Mouse (Mus musculus): ENCODE results near the gene Pdcd11. TPM values are rescaled to one million over a fixed set of nuclear protein-coding genes. Genes with fewer than 3 reads are reported as not detected.

The Pdcd11 gene
- polyA plus RNA-seq, 1 experiment from 2014 or later, result 3.5 TPM

- Histone ChIP-seq H3K9me3 (replicated peaks) (no peaks in the 10 kb centered on the region), H3K4me1 (replicated peaks) (no peaks in the 10 kb centered on the region), H3K9ac (no peak overlapping the region), H3K27ac (replicated peaks) (no peak overlapping the region), H3K4me3 (replicated peaks) (no peak overlapping the region), H3K36me3 (replicated peaks) (no peaks in the 10 kb centered on the region), H3K4me2 (no peak overlapping the region), H3K27me3 (peaks cover 26% of the 10 kb centered on the region)
- 36% methylated on average over 4 of the region's 4 CpGs for WGBS (ENCODE audit: insufficient replicate concordance)
- ATAC-seq (ENCODE audit: insufficient read depth), result no peak
These were observed 59.3 kb downstream of the Pdcd11 start for GRCm38 (mm10) chr19:47149854-47150253.

DNA sequence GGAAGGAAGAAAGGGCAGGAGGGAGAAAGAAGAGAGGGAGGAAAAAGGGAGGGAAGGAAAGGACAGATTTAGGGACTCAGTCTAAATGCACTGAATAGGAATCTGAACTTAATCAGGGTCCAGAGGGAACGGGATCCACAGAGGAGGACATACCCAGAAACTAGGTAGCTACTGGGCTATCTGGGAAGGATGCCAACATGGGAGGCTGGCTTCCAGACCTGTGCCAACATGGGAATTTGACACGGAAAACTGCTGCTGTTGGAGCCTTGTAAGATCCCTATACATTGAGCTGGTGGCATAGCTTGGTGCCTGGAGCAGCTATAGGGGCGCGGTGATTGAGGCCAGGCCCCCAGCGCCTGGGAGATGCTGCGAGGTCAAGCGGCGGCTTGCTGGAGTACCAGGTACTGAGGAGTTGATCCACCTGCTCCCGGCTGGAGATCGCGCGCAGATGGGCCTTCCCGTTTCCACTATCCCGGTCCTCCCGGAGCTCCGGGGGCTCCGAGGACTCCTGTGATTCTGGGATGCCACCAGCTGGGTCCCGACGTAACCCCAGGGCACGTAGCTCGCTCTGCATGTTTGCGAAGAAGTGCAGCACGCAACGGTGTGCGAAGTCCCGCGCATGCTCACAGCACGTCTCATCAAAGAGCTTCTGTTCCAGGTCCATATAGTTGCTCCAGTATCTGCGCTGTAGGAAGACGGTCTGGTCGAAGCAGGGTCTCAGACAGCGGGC, 60.9 kb downstream of the Pdcd11 start:
- no peaks in the 10 kb centered on the region for H3K36me3 ChIP-seq (replicated peaks)
- no peaks in the 10 kb centered on the region for H3K4me1 ChIP-seq (replicated peaks)
- 0 out of 2 replicates have a peak overlapping the region, but pooled peaks have one; percentile 13 for H3K4me2 ChIP-seq

GRCm38 (mm10) chr19:47152062-47152369, 61.4 kb downstream of the Pdcd11 start:
- Histone ChIP-seq H3K9ac (no peak overlapping the region), H3K4me3 (replicated peaks) (no peak overlapping the region), H3K4me1 (replicated peaks) (no peaks in the 10 kb centered on the region), H3K27ac (replicated peaks) (no peak overlapping the region), H3K9me3 (replicated peaks) (no peaks in the 10 kb centered on the region), H3K4me2 (no peak overlapping the region), H3K27me3 (peaks cover 26% of the 10 kb centered on the region), H3K36me3 (replicated peaks) (no peaks in the 10 kb centered on the region)
- no peak for ATAC-seq (ENCODE audit: insufficient read depth)
- WGBS (ENCODE audit: insufficient replicate concordance), result 54% methylated on average over 12 of the region's 12 CpGs

More for the DNA sequence above, 60.9 kb downstream of the Pdcd11 start:
- no peak for ATAC-seq (ENCODE audit: insufficient read depth)
- Histone ChIP-seq H3K9ac (no peak overlapping the region), H3K4me3 (replicated peaks) (no peak overlapping the region), H3K9me3 (replicated peaks) (no peaks in the 10 kb centered on the region), H3K27me3 (peaks cover 26% of the 10 kb centered on the region), H3K27ac (replicated peaks) (no peak overlapping the region)
- WGBS (ENCODE audit: insufficient replicate concordance), result 30% methylated on average over 32 of the region's 32 CpGs

DNA sequence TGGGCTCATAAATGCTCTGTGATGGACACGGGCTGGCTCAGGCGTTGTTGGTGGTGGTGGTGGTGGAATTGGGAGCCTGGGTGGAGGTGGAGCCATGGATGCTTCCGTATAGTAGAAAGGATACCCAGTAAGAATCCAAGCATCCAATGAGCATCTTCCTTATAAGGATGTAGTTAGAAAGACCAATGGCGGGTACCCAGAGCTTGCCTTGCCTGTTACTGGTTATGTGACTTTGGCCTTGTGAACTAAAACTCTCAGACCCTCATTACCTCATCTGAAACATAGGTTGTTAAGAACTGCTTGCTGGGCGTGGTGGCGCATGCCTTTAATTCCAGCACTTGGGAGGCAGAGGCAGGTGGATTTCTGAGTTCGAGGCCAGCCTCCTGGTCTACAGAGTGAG, 63.2 kb downstream of the Pdcd11 start:
- Histone ChIP-seq H3K27me3 (peaks cover 20% of the 10 kb centered on the region), H3K9ac (no peak overlapping the region), H3K4me3 (replicated peaks) (no peak overlapping the region), H3K9me3 (replicated peaks) (no peaks in the 10 kb centered on the region), H3K4me2 (no peak overlapping the region), H3K4me1 (replicated peaks) (no peaks in the 10 kb centered on the region), H3K36me3 (replicated peaks) (no peaks in the 10 kb centered on the region), H3K27ac (replicated peaks) (no peak overlapping the region)
- 67% methylated on average over 7 of the region's 7 CpGs for WGBS (ENCODE audit: insufficient replicate concordance)
- no peak for ATAC-seq (ENCODE audit: insufficient read depth)

DNA sequence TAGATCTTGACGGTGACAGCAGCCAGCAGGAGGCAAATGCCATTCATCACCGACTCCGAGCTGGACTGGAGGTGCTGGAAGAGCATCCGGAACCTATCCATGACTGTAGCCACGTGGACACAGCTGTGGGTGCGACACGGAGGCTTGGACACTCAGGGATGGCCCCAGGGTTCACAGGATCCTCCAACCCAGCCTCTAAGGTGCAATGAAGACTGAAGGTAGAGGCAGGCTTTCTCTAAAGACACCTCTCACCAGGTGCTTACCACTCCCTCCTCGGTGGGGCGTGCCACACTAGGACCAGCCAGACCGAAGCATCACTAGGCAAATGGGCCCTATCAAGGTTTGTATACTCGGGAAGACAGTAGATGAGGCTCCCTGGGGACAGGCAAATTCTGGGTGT, 67.1 kb downstream of the Pdcd11 start, which contains the start of gene Calhm3:
TSS of gene Calhm3 (minus strand) at position 101 of the 400 bp plus-strand sequence.
- no peaks in the 10 kb centered on the region for H3K9me3 ChIP-seq (replicated peaks)
- no peak for ATAC-seq (ENCODE audit: insufficient read depth)
- no peak within 1 kb of the TSS for H3K4me3 ChIP-seq (replicated peaks)
- H3K36me3 ChIP-seq (replicated peaks), result no peaks in the 10 kb centered on the region
- H3K27ac ChIP-seq (replicated peaks), result no peak within 1 kb of the TSS
- WGBS (ENCODE audit: insufficient replicate concordance), result 57% methylated on average over 11 of the region's 11 CpGs
- no peak within 1 kb of the TSS for H3K9ac ChIP-seq
- H3K27me3 ChIP-seq, result no peaks in the 10 kb centered on the region
- H3K4me1 ChIP-seq (replicated peaks), result no peaks in the 10 kb centered on the region
- no peak within 1 kb of the TSS for H3K4me2 ChIP-seq

DNA sequence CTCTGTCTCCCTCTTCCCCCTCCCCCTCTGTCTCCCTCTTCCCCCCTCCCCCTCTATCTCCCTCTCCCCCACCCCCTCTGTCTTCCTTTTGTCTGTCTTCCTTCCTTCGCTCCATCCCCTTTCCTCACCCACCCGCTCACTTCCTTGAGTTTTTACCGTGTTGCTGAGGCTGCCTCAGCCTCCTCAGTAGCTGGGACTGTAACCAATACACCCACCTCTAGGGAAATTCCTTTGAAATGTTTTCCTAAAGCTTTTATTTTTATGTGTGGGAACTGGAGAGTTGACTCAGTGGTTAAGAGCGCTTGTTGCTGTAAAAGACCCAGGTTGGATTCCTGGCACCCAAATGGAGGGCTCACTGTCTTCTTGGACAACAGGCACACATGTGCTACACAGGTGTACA, 71.1 kb downstream of the Pdcd11 start:
- Histone ChIP-seq H3K27ac (replicated peaks) (no peak overlapping the region), H3K4me1 (replicated peaks) (no peaks in the 10 kb centered on the region), H3K4me3 (replicated peaks) (no peak overlapping the region), H3K27me3 (no peaks in the 10 kb centered on the region), H3K36me3 (replicated peaks) (no peaks in the 10 kb centered on the region), H3K9me3 (replicated peaks) (no peaks in the 10 kb centered on the region), H3K4me2 (no peak overlapping the region), H3K9ac (no peak overlapping the region)
- 58% methylated on average over 4 of the region's 4 CpGs for whole genome bisulfite sequencing (ENCODE audit: insufficient replicate concordance)
- ATAC-seq (ENCODE audit: insufficient read depth), result no peak

DNA sequence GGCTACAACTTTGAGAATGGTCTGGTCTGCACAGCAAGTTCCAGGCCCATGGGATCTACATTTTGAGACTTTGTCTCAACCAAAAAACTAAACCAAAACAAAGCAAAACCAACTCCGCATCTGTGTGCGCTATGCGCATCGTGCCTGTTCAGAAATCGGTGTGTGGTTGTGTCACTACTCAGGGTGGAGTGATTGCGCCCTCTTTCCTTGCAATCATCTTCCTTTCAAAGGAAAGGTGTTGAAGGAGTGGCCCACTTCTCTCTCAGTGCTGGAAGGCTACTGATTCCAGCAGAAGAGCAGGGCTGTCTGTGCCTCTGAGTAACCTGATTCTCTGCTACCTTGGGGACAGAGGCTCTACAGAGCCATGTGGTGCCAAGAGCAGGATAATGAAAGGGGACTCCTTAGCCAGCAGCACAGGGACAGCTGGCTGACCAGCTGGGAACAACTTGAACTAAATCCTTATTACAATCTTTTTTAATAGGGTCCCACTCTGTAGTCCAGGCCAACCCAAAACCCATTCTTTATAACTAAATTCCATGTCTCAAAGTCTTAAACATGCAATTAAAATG, 72.7 kb downstream of the Pdcd11 start:
- ATAC-seq (ENCODE audit: insufficient read depth), result no peak
- Histone ChIP-seq H3K27ac (replicated peaks) (no peak overlapping the region), H3K9ac (no peak overlapping the region), H3K36me3 (replicated peaks) (no peaks in the 10 kb centered on the region), H3K9me3 (replicated peaks) (no peaks in the 10 kb centered on the region), H3K4me2 (no peak overlapping the region), H3K27me3 (peaks cover under 1% of the 10 kb centered on the region), H3K4me3 (replicated peaks) (no peak overlapping the region), H3K4me1 (replicated peaks) (no peaks in the 10 kb centered on the region)
- WGBS (ENCODE audit: insufficient replicate concordance), result 75% methylated on average over 6 of the region's 6 CpGs

DNA sequence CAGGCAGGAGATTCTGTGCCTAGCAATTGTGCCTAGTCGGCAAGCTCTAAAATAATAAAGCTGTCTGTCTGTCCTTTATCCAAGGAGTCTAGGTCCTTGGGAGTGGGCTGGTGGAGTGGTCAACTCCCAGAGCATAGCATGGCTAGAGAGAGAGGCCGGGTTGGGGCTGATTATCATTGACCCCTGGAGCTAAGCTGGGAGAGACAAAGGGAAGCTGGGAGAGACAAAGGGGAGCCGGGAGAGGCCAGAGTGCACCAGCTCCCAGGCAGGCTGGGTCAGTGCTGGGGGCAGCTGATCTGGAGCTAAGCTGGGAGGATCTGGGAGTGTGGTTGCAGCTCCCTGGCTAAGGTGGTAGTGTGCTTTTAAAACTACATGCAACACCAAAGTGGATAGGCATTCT, 76.2 kb downstream of the Pdcd11 start:
- peaks cover 6% of the 10 kb centered on the region for H3K27me3 ChIP-seq
- 39% methylated on average over 3 of the region's 3 CpGs for WGBS (ENCODE audit: insufficient replicate concordance)
- H3K9ac ChIP-seq, result no peak overlapping the region
- no peak overlapping the region for H3K4me3 ChIP-seq (replicated peaks)
- ATAC-seq (ENCODE audit: insufficient read depth), result no peak
- 0 out of 2 replicates have a peak, but pooled peaks cover 3% of the 10 kb centered on the region for H3K4me1 ChIP-seq (replicated peaks)
- no peak overlapping the region for H3K27ac ChIP-seq (replicated peaks)
- no peak overlapping the region for H3K4me2 ChIP-seq
- H3K9me3 ChIP-seq (replicated peaks), result no peaks in the 10 kb centered on the region
- no peaks in the 10 kb centered on the region for H3K36me3 ChIP-seq (replicated peaks)

DNA sequence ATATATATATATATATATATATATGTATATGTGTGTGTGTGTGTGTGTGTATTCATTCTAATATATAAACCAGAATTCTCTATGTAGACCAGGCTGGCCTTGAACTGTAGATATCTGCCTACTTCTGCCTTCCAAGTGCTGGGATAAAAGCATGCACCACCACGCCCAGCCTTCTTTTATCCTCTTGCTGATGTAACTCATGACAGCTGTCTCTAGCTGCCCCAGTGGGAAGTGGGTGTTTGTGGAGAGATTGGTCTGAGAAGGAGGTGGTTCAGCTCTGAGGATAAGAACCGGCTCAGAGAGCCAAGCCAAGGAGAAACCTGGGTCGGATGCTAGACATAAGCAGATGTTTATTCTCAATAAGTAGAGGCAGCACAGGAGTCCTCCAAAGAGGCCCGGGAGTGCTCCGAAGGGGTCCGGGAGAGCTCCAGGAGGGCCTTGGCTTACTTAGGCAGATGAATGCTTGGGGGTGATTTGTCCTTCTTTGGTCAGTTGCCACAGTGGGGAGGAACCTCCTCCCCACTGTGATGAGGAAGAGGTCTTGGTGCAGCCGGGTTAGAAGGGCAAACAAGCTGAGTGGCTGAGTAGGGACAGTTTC, 77.1 kb downstream of the Pdcd11 start:
- no peak overlapping the region for H3K27ac ChIP-seq (replicated peaks)
- no peaks in the 10 kb centered on the region for H3K36me3 ChIP-seq (replicated peaks)
- ATAC-seq (ENCODE audit: insufficient read depth), result no peak
- H3K27me3 ChIP-seq, result peaks cover 6% of the 10 kb centered on the region
- 0 out of 2 replicates have a peak, but pooled peaks cover 3% of the 10 kb centered on the region for H3K4me1 ChIP-seq (replicated peaks)
- no peak overlapping the region for H3K9ac ChIP-seq
- H3K4me3 ChIP-seq (replicated peaks), result no peak overlapping the region
- WGBS (ENCODE audit: insufficient replicate concordance), result 41% methylated on average over 7 of the region's 7 CpGs
- H3K9me3 ChIP-seq (replicated peaks), result no peaks in the 10 kb centered on the region
- H3K4me2 ChIP-seq, result no peak overlapping the region

DNA sequence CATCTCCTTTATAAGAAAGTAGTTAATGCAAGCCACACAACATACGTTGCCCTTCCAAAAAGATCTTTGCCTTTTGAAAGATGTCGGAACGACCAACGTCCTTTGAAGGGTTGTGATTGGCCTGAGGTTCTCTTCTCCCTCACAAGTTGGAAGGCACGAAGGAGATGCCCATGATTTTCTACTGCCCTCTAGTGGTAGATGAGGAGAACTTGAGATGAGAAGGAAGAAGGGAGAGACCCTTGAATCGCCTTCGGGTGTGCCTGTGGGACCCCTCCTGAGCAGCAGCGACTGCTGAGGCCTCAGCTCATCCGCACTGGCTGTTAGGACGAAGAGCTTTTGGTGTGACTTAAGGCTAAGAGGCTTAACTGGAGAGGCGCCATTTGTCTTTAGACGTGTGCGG, 77.7 kb downstream of the Pdcd11 start:
- peak overlapping the region; percentile 57 for H3K4me2 ChIP-seq
- peak overlapping the region; percentile 12; the same call in 1 of the 2 replicates for H3K4me3 ChIP-seq (replicated peaks)
- H3K9me3 ChIP-seq (replicated peaks), result no peaks in the 10 kb centered on the region
- no peak for ATAC-seq (ENCODE audit: insufficient read depth)
- H3K27ac ChIP-seq (replicated peaks), result no peak overlapping the region
- peaks cover 6% of the 10 kb centered on the region for H3K27me3 ChIP-seq
- no peak overlapping the region for H3K9ac ChIP-seq
- H3K36me3 ChIP-seq (replicated peaks), result no peaks in the 10 kb centered on the region
- WGBS (ENCODE audit: insufficient replicate concordance), result 8% methylated on average over 13 of the region's 13 CpGs
- H3K4me1 ChIP-seq (replicated peaks), result 0 out of 2 replicates have a peak, but pooled peaks cover 3% of the 10 kb centered on the region

GRCm38 (mm10) chr19:47168793-47169412, 78.3 kb downstream of the Pdcd11 start:
- H3K9ac ChIP-seq, result no peak overlapping the region
- no peaks in the 10 kb centered on the region for H3K36me3 ChIP-seq (replicated peaks)
- H3K27me3 ChIP-seq, result peaks cover 6% of the 10 kb centered on the region
- 15% methylated on average over 11 of the region's 11 CpGs for WGBS (ENCODE audit: insufficient replicate concordance)
- no peak for ATAC-seq (ENCODE audit: insufficient read depth)
- H3K9me3 ChIP-seq (replicated peaks), result no peaks in the 10 kb centered on the region
- peak overlapping the region; percentile 57 for H3K4me2 ChIP-seq
- no peak overlapping the region for H3K27ac ChIP-seq (replicated peaks)
- H3K4me1 ChIP-seq (replicated peaks), result 0 out of 2 replicates have a peak, but pooled peaks cover 3% of the 10 kb centered on the region
- H3K4me3 ChIP-seq (replicated peaks), result peak overlapping the region; percentile 12; the same call in 1 of the 2 replicates
